Mouse (Mus musculus) liver, embryonic 11.5 days (tissue): Measurements from ENCODE around the gene Timmdc1. TPM values are rescaled to one million over a fixed set of nuclear protein-coding genes. Genes with fewer than 3 reads are reported as not detected.

Experiments
- ATAC-seq: fragments of 200-750 bp; cut with Nextera tagmentation; replicated peaks from 2 replicates; pipeline ENCODE4 v1.8.0; 2017; ENCODE audit warnings: moderate number of reproducible peaks, mild to moderate bottlenecking, moderate TSS enrichment, moderate library complexity; ENCODE audit not compliant: low FRiP score
- DNase-seq: peaks from one replicate; pipeline ENCODE4 v3.0.0-alpha.2; 2017; ENCODE audit warnings: low spot score
- H3K27ac ChIP-seq: fragments of 300-500 bp; sonication (generic); 2 replicates; pipeline ENCODE4 v1.5.1; 2014; ENCODE audit warnings: mild to moderate bottlenecking, low read depth, low read length, control low read depth
- H3K27me3 ChIP-seq: fragments of 300-500 bp; sonication (generic); replicated peaks from 2 replicates; pipeline ENCODE4 v1.6.1; 2014; ENCODE audit warnings: low read length, mixed read lengths; ENCODE audit not compliant: control insufficient read depth, insufficient read depth
- H3K36me3 ChIP-seq: fragments of 300-500 bp; sonication (generic); 2 replicates; pipeline ENCODE4 v1.6.1; 2014; ENCODE audit warnings: mild to moderate bottlenecking, low read length, moderate library complexity, mixed read lengths; ENCODE audit not compliant: control insufficient read depth, insufficient read depth
- H3K4me1 ChIP-seq: fragments of 300-500 bp; sonication (generic); replicated peaks from 2 replicates; pipeline ENCODE4 v1.6.1; 2014; ENCODE audit warnings: low read length, mixed read lengths; ENCODE audit not compliant: control insufficient read depth, insufficient read depth
- H3K4me2 ChIP-seq: fragments of 300-500 bp; sonication (generic); 2 replicates; pipeline ENCODE4 v1.6.1; 2014; ENCODE audit warnings: mild to moderate bottlenecking, control low read depth, moderate library complexity
- H3K4me3 ChIP-seq: fragments of 300-500 bp; sonication (generic); 2 replicates; pipeline ENCODE4 v1.5.1; 2014; ENCODE audit warnings: low read depth, low read length, control low read depth
- H3K9ac ChIP-seq: fragments of 300-500 bp; sonication (generic); 2 replicates; pipeline ENCODE4 v1.6.1; 2014; ENCODE audit warnings: low read depth, low read length, control low read depth
- H3K9me3 ChIP-seq: fragments of 300-500 bp; sonication (generic); 2 replicates; pipeline ENCODE4 v1.6.1; 2016; ENCODE audit warnings: low read length, inconsistent platforms, mixed read lengths; ENCODE audit not compliant: control insufficient read depth
- WGBS: fragments of 180-500 bp; shearing (Covaris S2); extraction: QIAGEN DNeasy Blood & Tissue Kit; methylation state at CpG from one replicate; pipeline ENCODE4 v1.1.7; 2014; 5-methylcytosine and 5-hydroxymethylcytosine counted together
- polyA plus RNA-seq: library from polyadenylated mRNA; unstranded; fragments of >200 nt; fragmentation: Nextera tagmentation; extraction: Ambion mirVana; gene quantifications from 2 replicates; pipeline ENCODE4 v1.2.1, GENCODE M21; 2014

The Timmdc1 gene
- polyA plus RNA-seq, 1 experiment from 2014 or later, result 25.1 TPM

DNA sequence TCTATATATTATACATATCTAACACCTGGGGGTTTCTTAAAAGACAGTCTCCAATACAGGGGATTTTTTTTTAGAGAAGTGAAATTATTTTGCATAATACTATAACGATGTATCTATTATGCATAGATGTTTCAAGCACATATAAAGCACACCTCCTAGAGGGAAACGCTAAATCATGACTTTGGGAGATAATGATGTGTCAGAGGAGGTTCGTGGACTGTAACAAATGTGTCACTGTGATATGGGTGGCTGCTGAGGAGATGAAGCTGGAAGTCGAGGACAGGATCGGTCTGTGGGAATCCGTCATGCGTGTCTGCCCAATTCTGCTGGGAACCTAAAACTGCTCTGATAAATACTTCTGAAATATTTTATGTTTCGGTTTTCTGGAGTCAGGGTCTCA is 60.7 kb downstream of the Timmdc1 start:
- H3K27me3 ChIP-seq, result no peaks in the 10 kb centered on the region
- H3K9ac ChIP-seq, result no peak overlapping the region
- no peaks in the 10 kb centered on the region for H3K36me3 ChIP-seq
- DNase-seq (no peak), ATAC-seq (no peak)
- peaks cover under 1% of the 10 kb centered on the region; the same call in 1 of the 2 replicates for H3K4me1 ChIP-seq
- 73% methylated on average over 8 of the region's 8 CpGs for WGBS
- no peaks in the 10 kb centered on the region for H3K9me3 ChIP-seq
- H3K4me3 ChIP-seq, result no peak overlapping the region
- H3K27ac ChIP-seq, result no peak overlapping the region
- H3K4me2 ChIP-seq, result no peak overlapping the region

DNA sequence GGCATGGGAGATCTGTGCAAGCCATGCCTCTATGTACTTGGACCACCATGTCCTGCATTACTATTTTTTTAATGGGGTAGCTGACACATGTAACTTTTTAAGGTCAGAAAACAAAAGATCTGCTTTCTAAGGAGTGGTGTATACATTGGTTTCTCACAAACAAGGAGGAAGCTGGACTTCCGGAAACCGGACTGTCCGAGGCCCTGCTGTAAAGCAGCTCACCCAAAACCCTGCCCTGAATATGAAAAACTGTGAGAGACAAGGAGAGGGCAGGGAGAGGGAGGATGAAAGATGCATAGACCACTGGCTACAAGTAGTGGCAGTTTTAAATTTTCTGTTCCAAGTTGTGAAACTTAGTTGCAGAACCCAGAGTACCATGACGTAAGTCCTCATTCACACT is 62.5 kb downstream of the Timmdc1 start:
- ATAC-seq (no peak), DNase-seq (no peak)
- Histone ChIP-seq H3K9me3 (no peaks in the 10 kb centered on the region), H3K4me1 (no peaks in the 10 kb centered on the region), H3K9ac (no peak overlapping the region), H3K27me3 (no peaks in the 10 kb centered on the region), H3K4me3 (no peak overlapping the region), H3K36me3 (no peaks in the 10 kb centered on the region), H3K27ac (no peak overlapping the region), H3K4me2 (no peak overlapping the region)
- 85% methylated on average over 4 of the region's 4 CpGs for WGBS

DNA sequence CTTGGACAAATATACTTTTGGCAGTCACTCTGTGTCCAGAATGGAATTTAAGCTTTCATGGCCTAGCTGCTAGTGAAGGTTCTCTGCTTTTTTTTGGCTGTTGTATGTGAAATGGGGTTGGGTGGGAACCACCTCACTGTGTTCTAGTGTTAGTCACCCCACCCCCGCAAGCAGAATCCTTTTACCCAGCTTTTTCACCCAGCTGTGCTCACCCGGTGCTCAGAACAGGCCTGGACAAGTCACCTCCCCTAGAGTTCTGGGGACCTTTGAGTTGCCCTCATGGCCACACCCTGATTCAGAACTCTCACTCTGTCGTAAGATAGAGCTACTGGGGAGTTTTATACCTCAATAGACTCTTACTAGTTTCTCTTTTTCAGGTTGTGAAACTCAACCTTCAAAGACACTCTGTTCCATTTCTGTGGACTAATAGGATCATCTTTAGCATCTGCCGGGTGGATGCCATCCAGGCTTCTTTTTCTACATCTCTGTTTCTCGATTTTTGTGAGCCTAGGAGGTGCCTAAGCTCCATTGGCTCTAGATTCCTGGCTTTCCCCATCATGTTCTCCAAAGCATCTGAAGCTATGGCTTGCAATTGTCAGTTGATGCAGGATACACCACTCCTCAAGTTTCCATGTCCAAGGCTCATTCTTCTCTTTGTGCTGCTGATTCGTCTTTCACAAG is 63.7 kb downstream of the Timmdc1 start:
- ATAC-seq, result no peak
- no peak overlapping the region for H3K4me2 ChIP-seq

DNA sequence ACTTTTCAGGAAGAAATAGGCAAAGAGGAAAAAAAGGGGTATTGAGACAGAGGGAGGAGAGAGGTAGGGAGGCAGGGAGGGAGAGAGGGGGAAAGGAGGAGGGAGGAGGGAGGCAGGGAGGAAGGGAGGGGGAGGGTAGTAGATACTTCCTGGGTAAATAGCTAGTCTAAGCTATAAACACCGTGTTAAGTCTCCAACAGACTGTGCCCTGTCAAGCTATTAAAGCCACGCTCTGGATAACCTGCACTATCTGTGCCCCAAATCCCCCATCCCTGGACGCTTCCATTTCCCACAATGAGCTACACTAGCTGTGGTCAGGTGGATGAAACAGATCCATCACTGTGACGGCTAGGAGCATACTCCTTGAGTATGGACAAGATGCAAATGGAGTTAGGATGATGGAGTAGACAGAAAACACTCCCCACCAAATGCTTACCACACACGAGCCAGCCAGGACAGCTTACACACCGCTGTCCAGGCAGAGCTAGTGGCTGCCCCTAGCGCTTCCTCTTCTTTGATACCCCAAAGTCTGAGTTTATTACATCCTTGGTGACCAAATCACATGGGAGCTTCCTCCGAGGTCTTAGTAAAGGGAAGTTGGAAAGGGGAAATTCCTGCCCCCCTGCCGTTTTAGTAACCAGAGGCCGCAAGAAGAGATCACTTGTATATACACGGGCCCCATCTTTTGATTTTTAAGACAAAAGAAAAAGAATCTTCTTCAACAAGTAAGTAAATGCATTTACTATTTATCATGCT is 65.5 kb downstream of the Timmdc1 start:
- H3K36me3 ChIP-seq, result no peaks in the 10 kb centered on the region
- DNase-seq, result no peak
- H3K27me3 ChIP-seq, result no peaks in the 10 kb centered on the region
- H3K4me2 ChIP-seq, result no peak overlapping the region
- ATAC-seq, result no peak
- H3K4me1 ChIP-seq, result peaks cover 5% of the 10 kb centered on the region; the same call in 1 of the 2 replicates
- H3K9ac ChIP-seq, result 0 out of 2 replicates have a peak overlapping the region, but pooled peaks have one; percentile 16
- no peak overlapping the region for H3K27ac ChIP-seq
- WGBS, result 41% methylated on average over 11 of the region's 11 CpGs
- no peak overlapping the region for H3K4me3 ChIP-seq
- H3K9me3 ChIP-seq, result no peaks in the 10 kb centered on the region

More for the DNA sequence above, 63.7 kb downstream of the Timmdc1 start:
- no peak for DNase-seq
- Histone ChIP-seq H3K9ac (no peak overlapping the region), H3K27ac (no peak overlapping the region), H3K27me3 (no peaks in the 10 kb centered on the region), H3K36me3 (no peaks in the 10 kb centered on the region), H3K9me3 (no peaks in the 10 kb centered on the region), H3K4me3 (no peak overlapping the region), H3K4me1 (peaks cover 2% of the 10 kb centered on the region; the same call in 1 of the 2 replicates)
- WGBS, result 60% methylated on average over 6 of the region's 6 CpGs

DNA sequence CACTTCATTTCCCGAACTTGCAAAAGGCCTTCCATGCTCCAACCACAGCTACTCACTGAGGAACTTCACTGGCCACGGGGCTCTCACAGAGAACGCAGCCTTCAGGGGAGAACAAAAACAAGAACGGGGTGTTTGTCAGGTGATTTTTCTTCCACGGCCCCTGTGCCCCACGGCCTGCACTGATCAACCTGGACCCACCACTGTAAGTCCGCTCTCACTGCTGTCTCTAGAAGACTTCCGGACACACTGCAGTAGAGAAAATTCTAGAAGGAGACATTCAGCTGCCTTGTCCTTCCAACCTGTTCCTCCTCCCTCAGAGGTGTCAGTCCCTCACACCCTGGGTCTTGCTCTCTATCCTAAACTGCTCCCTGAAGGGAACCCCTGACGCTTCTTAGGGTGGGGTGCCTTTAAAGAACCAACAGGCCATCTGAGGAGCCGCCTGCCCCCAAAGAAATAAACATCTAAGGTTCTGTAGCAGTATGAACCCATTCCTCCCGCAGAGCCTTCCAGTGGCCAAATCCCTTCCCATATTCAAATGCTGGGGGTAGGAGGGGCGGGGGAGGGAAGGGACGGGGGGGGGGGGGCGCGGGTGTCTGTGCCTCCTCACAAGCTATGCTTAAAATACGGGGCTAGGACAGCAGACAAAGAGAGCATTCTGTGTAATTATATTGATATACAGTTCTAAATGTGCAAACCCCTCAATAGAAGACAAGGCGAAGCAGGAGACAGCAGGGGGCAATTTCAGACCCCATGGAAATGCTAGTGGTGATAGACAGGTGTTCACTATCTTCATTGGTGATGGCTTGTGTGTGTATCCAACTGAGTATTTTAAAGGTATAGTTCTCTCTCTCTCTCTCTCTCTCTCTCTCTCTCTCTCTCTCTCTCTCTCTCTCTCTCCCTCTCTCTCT is 66.7 kb downstream of the Timmdc1 start, which contains the start of gene Cd80:
Gene Cd80, plus strand, starts transcription at position 51 of the 908 bp plus-strand sequence.
- Histone ChIP-seq H3K27ac (no peak within 1 kb of the TSS), H3K4me2 (no peak within 1 kb of the TSS), H3K9ac (no peak within 1 kb of the TSS), H3K36me3 (no peaks in the 10 kb centered on the region), H3K27me3 (no peaks in the 10 kb centered on the region), H3K4me3 (no peak within 1 kb of the TSS), H3K9me3 (no peaks in the 10 kb centered on the region), H3K4me1 (peaks cover 11% of the 10 kb centered on the region)
- 72% methylated on average over 17 of the region's 17 CpGs for WGBS
- no peak for ATAC-seq
- no peak for DNase-seq

DNA sequence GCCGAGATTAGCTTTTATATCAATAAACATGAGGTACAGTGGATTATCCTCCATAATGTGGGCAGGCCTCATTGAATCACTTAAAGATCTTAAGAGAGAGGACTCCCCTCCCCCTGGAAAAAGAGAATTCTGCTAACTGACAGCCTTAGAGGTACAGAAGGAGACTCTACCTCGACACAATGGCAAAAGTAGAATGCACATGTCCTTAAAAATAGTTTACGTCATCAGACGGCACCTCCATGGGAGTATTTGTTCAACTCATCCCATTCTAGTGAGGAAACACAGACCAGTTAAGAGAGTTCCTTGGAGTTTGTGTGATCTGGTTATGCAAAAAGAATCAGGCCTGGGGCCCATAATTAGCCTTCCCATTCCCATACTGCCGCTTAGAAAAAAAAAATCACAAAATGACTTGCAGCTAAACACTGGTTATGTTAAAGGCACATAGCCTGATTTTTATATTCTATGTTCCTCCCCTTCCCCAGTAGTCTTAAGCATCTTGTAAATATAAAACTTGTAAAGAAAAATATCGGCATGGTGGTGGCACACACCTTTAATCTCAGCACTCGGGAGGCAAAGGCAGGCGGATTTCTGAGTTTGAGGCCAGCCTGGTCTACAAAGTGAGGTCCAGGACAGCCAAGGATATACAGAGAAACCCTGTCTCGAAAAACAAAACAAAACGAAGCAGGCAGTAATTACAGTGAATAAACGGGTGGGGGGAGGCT is 67.8 kb downstream of the Timmdc1 start:
- peaks cover 11% of the 10 kb centered on the region for H3K4me1 ChIP-seq
- WGBS, result 74% methylated on average over 11 of the region's 11 CpGs
- H3K9ac ChIP-seq, result no peak overlapping the region
- H3K27me3 ChIP-seq, result no peaks in the 10 kb centered on the region
- no peak overlapping the region for H3K4me3 ChIP-seq
- no peak for ATAC-seq
- no peak overlapping the region for H3K4me2 ChIP-seq
- peaks cover 6% of the 10 kb centered on the region; the same call in 1 of the 2 replicates for H3K36me3 ChIP-seq
- no peak overlapping the region for H3K27ac ChIP-seq
- no peak for DNase-seq
- H3K9me3 ChIP-seq, result no peaks in the 10 kb centered on the region

DNA sequence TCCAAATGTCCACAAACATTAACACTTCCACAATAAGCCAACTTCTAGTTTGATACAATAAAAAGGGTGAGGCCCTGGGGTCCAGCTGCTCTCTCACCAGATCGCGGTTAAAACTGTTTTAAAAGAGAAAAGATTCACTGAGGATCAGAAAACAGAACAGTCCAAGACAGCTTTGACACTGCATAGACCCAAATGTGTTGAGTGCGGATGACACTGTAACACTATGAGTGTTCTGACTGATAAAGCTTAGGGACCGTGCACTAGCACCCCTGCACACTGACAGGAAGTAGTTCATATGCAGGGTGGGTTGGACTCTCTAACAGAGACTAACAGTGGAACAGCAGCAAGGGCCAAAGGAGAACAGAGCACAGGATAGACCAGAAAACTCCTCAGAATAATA is 68.5 kb downstream of the Timmdc1 start:
- H3K4me3 ChIP-seq, result no peak overlapping the region
- H3K36me3 ChIP-seq, result peaks cover 7% of the 10 kb centered on the region; the same call in 1 of the 2 replicates
- peak overlapping the region; percentile 23; the same call in 1 of the 2 replicates for H3K27ac ChIP-seq
- 55% methylated on average over 4 of the region's 4 CpGs for WGBS
- no peaks in the 10 kb centered on the region for H3K27me3 ChIP-seq
- H3K9me3 ChIP-seq, result no peaks in the 10 kb centered on the region
- H3K4me2 ChIP-seq, result 0 out of 2 replicates have a peak overlapping the region, but pooled peaks have one; percentile 5
- peak; percentile 72 for ATAC-seq
- no peak overlapping the region for H3K9ac ChIP-seq
- no peak for DNase-seq
- H3K4me1 ChIP-seq, result peaks cover 11% of the 10 kb centered on the region

DNA sequence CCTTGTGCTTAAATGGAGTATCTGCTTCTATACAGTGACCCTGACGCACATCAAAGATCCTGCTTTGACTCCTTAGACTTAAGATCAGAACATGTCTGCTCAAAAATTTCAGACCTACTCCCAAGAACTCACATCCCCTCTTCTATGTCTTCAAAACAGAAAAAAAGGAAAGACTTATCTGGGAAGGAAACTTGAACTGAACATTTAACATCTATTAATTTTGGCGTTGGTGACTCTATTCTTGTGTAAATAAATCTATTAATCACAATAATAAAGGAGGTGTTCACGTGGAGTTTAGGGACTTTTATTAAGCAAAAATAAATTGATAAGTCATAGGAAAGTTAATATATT is 69.3 kb downstream of the Timmdc1 start:
- Histone ChIP-seq H3K36me3 (peaks cover 12% of the 10 kb centered on the region; the same call in 1 of the 2 replicates), H3K4me1 (peaks cover 11% of the 10 kb centered on the region), H3K4me3 (peak overlapping the region; percentile 69), H3K27me3 (no peaks in the 10 kb centered on the region), H3K4me2 (peak overlapping the region; percentile 71), H3K9ac (peak overlapping the region; percentile 90), H3K9me3 (no peaks in the 10 kb centered on the region), H3K27ac (peak overlapping the region; percentile 88)
- DNase-seq, result no peak
- 33% methylated on average over 3 of the region's 3 CpGs for WGBS
- ATAC-seq, result no peak
